Mouse (Mus musculus): ENCODE measurements around the gene Gm44502. TPM values are rescaled to one million over a fixed set of nuclear protein-coding genes. Genes with fewer than 3 reads are reported as not detected.

Gene Gm44502
- total and polyA plus RNA-seq, 3 experiments, result not detected

- peak; percentile 67 for DNase-seq (ENCODE audit: low read depth, low spot score)
- Histone ChIP-seq H3K27me3 (ENCODE audit: control insufficient read depth in 1 of 2, insufficient read depth in 2 of 2, low read length in 2 of 2) (no peaks in the 10 kb centered on the region; a peak in 1 of 4 replicates), H3K79me2 (ENCODE audit: control insufficient read depth, insufficient read depth, low read length, poor library complexity) (no peaks in the 10 kb centered on the region), H3K4me1 (ENCODE audit: control insufficient read depth in 1 of 2, insufficient read depth in 2 of 2, low read length in 2 of 2) (no peaks in the 10 kb centered on the region), H3K27ac (ENCODE audit: control insufficient read depth, low read depth, low read length) (no peak overlapping the region), H3K36me3 (ENCODE audit: control insufficient read depth in 1 of 2, insufficient read depth in 2 of 2, low read length in 2 of 2) (no peaks in the 10 kb centered on the region), H3K9ac (ENCODE audit: control insufficient read depth, low read depth, low read length, poor library complexity, severe bottlenecking) (no peak overlapping the region), H3K4me3 (ENCODE audit: control insufficient read depth in 1 of 2, insufficient read depth in 1 of 2, low read depth in 2 of 2, low read length in 2 of 2) (no peak overlapping the region), H3K9me3 (replicated peaks; ENCODE audit: insufficient read depth, low read length) (no peaks in the 10 kb centered on the region)
- TF ChIP-seq ETS1 (IDR thresholded peaks at IDR 0.05; ENCODE audit: low read depth, low read length), result no peak
- TF ChIP-seq ZMIZ1 (IDR thresholded peaks at IDR 0.05; ENCODE audit: low read depth, low read length), result no peak
- TF ChIP-seq MYB (IDR thresholded peaks at IDR 0.05; ENCODE audit: low read depth, low read length), result no peak
- TF ChIP-seq USF2 (IDR thresholded peaks at IDR 0.05; ENCODE audit: borderline replicate concordance in 1 of 2, insufficient read depth in 1 of 2, low read depth in 1 of 2, low read length in 2 of 2), result no peak
- TF ChIP-seq MEF2A (IDR thresholded peaks at IDR 0.05; ENCODE audit: extremely low read depth, insufficient replicate concordance, low read depth, low read length, poor library complexity, severe bottlenecking), result no peak
- TF ChIP-seq MXI1 (IDR thresholded peaks at IDR 0.05; ENCODE audit: low read depth, low read length), result no peak
- TF ChIP-seq RAD21 (IDR thresholded peaks at IDR 0.05; ENCODE audit: low read depth, low read length), result peak; percentile 67
- TF ChIP-seq EP300 (IDR thresholded peaks at IDR 0.05; ENCODE audit: low read depth in 1 of 2, low read length in 2 of 2), result no peak
- TF ChIP-seq GATA1 (IDR thresholded peaks at IDR 0.05; ENCODE audit: low read depth, low read length), result no peak
- peak in 2 of 3 experiments; percentile 66 to 77; a peak in 4 of 6 replicates for TF ChIP-seq CTCF (IDR thresholded peaks at IDR 0.05 in 2 of 3, conservative IDR thresholded peaks at IDR 0.05 in 1 of 3; ENCODE audit: control insufficient read depth in 1 of 3, insufficient read depth in 1 of 3, low read depth in 2 of 3, low read length in 3 of 3, poor library complexity in 1 of 3, severe bottlenecking in 1 of 3)
- no peak for TF ChIP-seq POLR2AphosphoS2 (IDR thresholded peaks at IDR 0.05; ENCODE audit: low read length)
- no peak for TF ChIP-seq USF1 (IDR thresholded peaks at IDR 0.05; ENCODE audit: low read depth, low read length)
- TF ChIP-seq SIN3A (IDR thresholded peaks at IDR 0.05; ENCODE audit: low read length), result no peak
- no peak for TF ChIP-seq NRF1 (IDR thresholded peaks at IDR 0.05; ENCODE audit: insufficient read depth, low read depth, low read length, poor library complexity, severe bottlenecking)
- TF ChIP-seq POLR2AphosphoS5 (IDR thresholded peaks at IDR 0.05; ENCODE audit: borderline replicate concordance, low read depth, low read length), result no peak
- peak; percentile 24; the same call in 1 of the 2 replicates for TF ChIP-seq BHLHE40 (IDR thresholded peaks at IDR 0.05; ENCODE audit: borderline replicate concordance, low read depth, low read length)
- TF ChIP-seq ZNF384 (IDR thresholded peaks at IDR 0.05; ENCODE audit: low read depth, low read length), result no peak
- TF ChIP-seq ZKSCAN1 (IDR thresholded peaks at IDR 0.05; ENCODE audit: low read depth, low read length), result no peak
- no peak for TF ChIP-seq CHD1 (IDR thresholded peaks at IDR 0.05; ENCODE audit: low read depth, low read length)
- no peak for TF ChIP-seq RCOR1 (IDR thresholded peaks at IDR 0.05; ENCODE audit: low read depth, low read length)
- no peak for TF ChIP-seq HCFC1 (IDR thresholded peaks at IDR 0.05; ENCODE audit: low read depth, low read length)
- no peak for TF ChIP-seq CHD2 (IDR thresholded peaks at IDR 0.05; ENCODE audit: low read length)
- TF ChIP-seq POLR2A (IDR thresholded peaks at IDR 0.05; ENCODE audit: control insufficient read depth in 1 of 2, insufficient read depth in 1 of 2, low read depth in 1 of 2, low read length in 2 of 2, poor library complexity in 1 of 2), result no peak
- TF ChIP-seq ZC3H11A (IDR thresholded peaks at IDR 0.05; ENCODE audit: low read depth, low read length), result peak; percentile 51
- TF ChIP-seq SMC3 (IDR thresholded peaks at IDR 0.05; ENCODE audit: low read depth, low read length), result peak; percentile 74
Observed at GRCm38 (mm10) chr15:89468577-89468976, 39.1 kb upstream of the Gm44502 start.
